Mouse (Mus musculus): Measurements from ENCODE around the gene Gabbr2.

The Gabbr2 gene

GRCm38 (mm10) chr4:46991016-46991958, at the start of gene Gabbr2:
TSS of gene Gabbr2 (minus strand) at chr4:46991873.
- no peak for DNase-seq (ENCODE audit: low read depth, low spot score)

- DNase-seq (ENCODE audit: low read depth, low spot score): no peak
These were observed 47.9 kb upstream of the Gabbr2 start for GRCm38 (mm10) chr4:47039586-47039985.

DNA sequence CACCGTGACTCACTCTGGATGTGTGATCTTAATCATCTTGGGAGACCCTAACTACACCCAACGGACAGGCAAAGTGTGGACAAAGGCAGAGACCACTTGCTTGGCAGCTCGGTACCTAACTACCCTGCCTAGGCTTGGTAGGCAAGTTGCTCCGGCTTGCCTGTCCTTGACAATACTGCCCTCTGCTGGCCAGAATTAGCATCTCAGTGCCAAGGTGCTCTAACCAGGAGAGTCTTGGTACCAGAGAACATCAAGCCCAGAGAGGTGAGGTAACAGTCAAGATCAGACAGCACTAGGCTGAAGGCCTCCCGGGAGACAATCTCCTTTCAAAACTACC, 45.6 kb upstream of the Gabbr2 start:
- peak; percentile 86 for DNase-seq (ENCODE audit: low read depth, low spot score)

DNA sequence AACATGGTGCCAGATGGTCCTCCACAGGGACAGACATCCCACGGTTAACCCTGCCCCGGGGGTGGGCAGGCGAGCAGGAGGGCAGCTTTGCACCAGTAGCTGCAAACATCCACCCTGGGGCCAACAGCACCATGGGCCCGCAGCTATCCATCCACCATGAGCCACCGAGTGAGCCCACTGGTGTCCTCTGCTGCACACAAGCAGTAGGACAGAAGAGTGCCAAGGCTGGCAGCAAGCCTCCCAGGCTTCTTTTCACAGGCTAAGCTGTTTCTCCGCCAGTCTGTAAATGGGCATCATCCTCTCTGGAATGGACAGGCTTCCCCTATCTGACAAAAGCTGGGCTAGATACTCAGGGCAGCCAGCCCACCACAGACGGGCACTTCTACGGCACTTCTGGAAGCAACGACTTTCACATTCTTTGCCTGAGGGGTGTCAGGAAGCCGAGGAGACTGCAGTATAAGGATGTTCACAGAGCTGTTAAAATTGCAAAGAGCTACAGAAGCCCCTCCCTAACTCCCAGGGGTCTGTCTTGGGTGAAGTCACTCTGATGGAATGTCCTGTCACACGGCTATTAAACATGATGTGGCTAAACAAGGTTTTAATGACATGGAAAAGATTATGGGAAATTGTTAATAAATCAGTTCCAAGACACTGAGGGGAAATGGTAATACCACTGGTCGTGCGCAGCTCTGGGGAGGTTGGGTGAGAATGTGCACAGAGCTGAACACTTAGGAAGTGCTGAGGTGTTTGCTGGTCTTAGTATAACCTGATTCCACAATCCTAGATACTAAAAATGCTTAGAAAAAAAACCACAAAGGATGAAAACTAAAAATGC, 45.0 kb upstream of the Gabbr2 start:
- peak; percentile 40 for DNase-seq (ENCODE audit: low read depth, low spot score)

- no peak for DNase-seq (ENCODE audit: low read depth, low spot score)
These were observed 43.9 kb upstream of the Gabbr2 start for GRCm38 (mm10) chr4:47035536-47035935.

DNA sequence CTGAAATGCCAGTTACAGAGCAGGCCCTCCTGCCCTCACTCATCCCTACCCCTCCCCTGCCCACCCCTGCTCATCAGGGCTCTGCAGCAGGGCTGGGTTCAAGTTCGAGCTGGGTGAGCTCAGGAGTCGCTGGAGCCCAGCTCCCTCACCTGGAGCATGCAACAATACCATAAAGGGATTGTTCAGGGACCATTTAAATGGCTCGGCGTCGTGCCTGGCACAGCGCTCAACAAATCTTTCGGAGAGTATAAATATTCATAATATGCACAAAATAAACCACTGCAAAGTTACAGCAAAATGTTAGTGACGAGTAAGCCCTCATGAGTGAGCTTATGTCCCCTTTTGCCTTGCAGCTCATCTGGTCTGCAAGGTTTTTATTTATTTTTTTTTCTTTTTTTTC, 40.5 kb upstream of the Gabbr2 start:
- no peak for DNase-seq (ENCODE audit: low read depth, low spot score)

- DNase-seq (ENCODE audit: low read depth, low spot score): no peak
These were observed 37.1 kb upstream of the Gabbr2 start for GRCm38 (mm10) chr4:47028791-47029190.

GRCm38 (mm10) chr4:47023949-47024348, 32.3 kb upstream of the Gabbr2 start:
- DNase-seq (ENCODE audit: low read depth, low spot score): no peak

- DNase-seq (ENCODE audit: low read depth, low spot score): no peak
These were observed 31.3 kb upstream of the Gabbr2 start for GRCm38 (mm10) chr4:47022804-47023603.

- peak; percentile 54 for DNase-seq (ENCODE audit: low read depth, low spot score)
These were observed 28.9 kb upstream of the Gabbr2 start for GRCm38 (mm10) chr4:47020563-47020962.

DNA sequence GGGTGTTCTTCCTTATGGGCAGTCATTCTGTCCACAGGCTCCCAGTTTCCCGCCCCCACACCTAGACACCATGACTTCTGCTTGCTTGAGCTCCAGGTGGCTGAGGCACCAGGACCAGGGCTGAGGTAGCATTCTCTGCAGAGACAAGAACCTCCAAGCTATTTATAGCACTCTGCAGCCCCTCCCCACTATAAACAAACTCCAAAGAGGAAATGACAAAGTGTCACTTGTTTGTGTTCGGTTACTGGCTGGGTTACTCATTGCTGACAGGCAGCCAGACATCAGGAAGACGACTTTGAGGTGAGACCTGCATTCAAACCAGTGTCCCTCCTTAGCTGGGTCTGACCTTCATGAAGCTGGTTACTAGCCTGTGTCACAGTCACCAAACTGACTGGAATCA, 23.5 kb upstream of the Gabbr2 start:
- no peak for DNase-seq (ENCODE audit: low read depth, low spot score)

DNA sequence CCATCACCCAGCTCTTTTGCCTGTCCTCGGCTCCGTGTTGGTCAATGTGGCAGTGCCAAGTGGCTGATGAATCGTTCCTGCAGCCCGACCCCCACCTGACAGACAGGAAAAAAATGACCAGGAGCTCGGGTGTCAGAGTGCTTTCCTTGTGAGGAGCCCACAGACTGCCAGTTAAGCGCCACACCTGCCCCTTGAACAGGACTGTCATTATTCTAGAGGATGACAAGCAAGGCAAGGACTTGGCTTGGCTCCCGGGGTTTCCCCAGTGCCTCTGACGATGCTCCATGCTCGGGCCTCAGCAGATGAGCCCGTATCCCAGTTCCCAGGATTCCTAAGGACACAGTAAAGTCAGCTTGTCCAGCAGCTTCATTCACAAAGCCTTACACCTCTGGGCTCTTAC, 20.8 kb upstream of the Gabbr2 start:
- no peak for DNase-seq (ENCODE audit: low read depth, low spot score)

GRCm38 (mm10) chr4:47010400-47011231, 18.9 kb upstream of the Gabbr2 start:
- no peak for DNase-seq (ENCODE audit: low read depth, low spot score)

DNA sequence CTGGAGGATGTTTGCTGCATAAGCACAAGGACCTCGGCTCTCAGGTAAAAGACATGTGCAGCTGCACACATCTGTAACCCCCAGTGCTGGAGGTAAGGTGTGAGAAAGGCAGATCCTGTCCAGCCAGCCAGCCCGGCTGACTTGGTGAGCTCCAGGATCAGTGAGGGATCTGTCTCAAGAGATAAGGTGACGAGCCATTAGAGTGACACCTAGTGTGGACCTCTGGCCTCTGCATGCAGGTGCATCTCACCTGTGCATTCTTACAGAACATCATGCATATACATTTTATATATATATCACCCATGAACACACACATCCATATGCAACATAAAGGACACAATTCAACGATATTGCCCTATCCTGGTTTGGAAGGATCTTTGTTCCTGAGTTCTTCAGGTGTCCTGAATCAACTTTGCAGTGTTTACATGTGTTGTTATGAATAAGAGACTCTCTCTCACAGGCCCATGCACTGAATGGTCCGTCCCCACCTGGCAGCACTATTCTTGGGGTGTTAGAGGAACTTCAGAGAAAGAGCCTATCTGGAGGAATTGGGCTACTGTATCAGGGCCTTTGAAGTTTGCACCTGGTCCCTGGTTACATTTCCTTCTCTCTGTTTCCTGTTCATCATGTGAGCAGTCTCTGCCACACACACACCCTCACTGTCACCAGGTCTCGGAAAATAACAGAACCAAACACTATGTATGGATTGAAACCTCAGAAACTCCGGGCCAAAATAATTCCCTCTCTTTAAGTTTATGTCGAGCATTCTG, 9.1 kb upstream of the Gabbr2 start:
- no peak for DNase-seq (ENCODE audit: low read depth, low spot score)

DNA sequence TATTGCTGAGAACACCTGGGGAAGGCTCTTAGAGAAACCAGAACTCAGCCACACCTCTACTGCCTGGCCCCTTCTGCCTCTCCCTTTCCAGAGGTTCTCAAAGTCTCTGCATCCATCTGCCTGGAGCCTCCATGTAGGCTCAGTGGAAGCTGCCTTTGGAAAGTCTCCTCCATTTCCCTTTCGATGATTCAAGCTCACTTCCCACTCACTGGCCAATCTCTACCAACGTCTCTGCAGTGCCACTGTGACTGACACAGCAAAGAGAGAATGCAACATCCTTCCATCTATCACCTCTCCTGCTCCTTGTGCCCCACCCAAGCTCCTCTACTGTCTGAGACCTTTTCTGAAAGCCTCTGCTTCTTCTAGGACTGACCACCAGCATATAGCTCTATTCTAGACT, 6.3 kb upstream of the Gabbr2 start:
- DNase-seq (ENCODE audit: low read depth, low spot score): no peak

DNA sequence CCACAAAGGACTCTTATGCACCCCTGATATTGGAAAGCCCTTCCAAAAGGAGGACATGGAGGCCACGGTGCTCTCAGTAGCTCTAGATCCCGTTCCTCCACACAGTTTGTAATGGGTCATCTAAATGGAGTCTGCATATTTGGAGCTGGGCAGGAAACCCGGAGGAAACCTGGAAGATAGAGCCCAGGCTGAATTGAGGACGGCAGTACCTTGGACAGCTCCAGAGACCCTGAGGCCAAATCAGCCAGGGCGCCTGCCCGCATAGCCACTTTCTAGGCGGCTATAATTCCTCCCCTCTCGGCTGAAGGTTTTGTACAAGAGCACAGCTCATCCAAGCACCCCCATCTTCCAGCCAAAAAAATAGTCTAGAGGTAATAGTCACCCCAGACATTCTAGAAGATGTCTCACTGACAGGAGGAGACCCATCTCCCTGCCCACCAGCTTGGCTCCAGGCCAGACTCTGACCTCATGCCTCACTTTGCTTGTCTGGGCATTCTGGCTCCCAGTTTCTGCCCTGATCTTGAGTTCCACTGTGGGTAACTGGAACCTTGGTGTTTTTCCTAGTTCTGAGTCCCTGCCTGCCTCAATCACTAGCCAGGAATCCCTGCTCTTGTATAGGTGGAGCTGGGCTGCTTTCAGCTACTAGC, 1.3 kb upstream of the Gabbr2 start:
- peak; percentile 21 for DNase-seq (ENCODE audit: low read depth, low spot score)

DNA sequence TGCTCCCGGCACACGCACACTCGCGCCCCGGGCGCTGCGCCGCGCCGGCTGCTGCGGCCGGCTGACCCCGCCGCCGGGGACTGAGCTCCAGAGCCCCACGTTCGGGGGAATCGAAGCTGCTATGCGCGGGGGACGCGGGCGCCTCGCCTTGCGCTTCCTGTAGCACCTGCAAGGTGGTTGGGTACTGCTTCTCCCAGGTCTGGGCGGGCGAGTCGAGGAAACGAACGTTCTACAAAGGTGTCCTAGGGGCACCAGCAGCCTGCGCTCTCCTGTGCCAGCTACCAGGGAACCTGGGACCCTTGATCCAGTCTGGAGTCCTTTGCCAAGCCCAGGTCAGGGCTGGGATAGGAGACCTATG, 265 bp upstream of the Gabbr2 start:
- no peak for DNase-seq (ENCODE audit: low read depth, low spot score)

- no peak for DNase-seq (ENCODE audit: low read depth, low spot score)
These were observed 1.2 kb downstream of the Gabbr2 start for GRCm38 (mm10) chr4:46990281-46991015.

GRCm38 (mm10) chr4:46989842-46990241, 1.8 kb downstream of the Gabbr2 start:
- no peak for DNase-seq (ENCODE audit: low read depth, low spot score)
